ENCODE assay signal across 10 mouse cellular contexts in genomic region chr3:83895811-83896210, GRCm38 (mm10). TPM values are rescaled to one million over a fixed set of nuclear protein-coding genes. Genes with fewer than 3 reads are reported as not detected.
DNase-seq lines count a peak whose midpoint lies in the region; ATAC-seq and TF ChIP-seq lines count a peak whose summit lies in the region.
"Had no signal": no experiment of that assay in that cellular context is flagged by ENCODE, and none has a peak within 500 bp of the region (broad histone marks: within the 10 kb centered on the region; RNA-seq: fewer than 3 reads in every experiment).

No protein-coding gene starts in this region.

- H3K4me3 ChIP-seq in layer of hippocampus, adult 2 months, result no peak overlapping the region
- H3K4me3 ChIP-seq: erythroblast, embryonic 14.5 days; neural tube, embryonic 12.5 days had no signal

- TF ChIP-seq CTCF in layer of hippocampus, adult 2 months (conservative IDR thresholded peaks at IDR 0.05), result peak; percentile 57
- TF ChIP-seq CTCF in brain, embryonic 14.5 days (IDR thresholded peaks at IDR 0.05; ENCODE audit: borderline replicate concordance, extremely low read depth, insufficient read depth, insufficient read length), result peak; percentile 13; the same call in 1 of the 2 replicates

- no peak for ATAC-seq in megakaryocyte-erythroid progenitor cell, adult 5-6 weeks (replicated peaks; ENCODE audit: low FRiP score, low TSS enrichment, poor library complexity, severe bottlenecking)

- DNase-seq in layer of hippocampus, adult 2 months (ENCODE audit: low spot score in 2 of 2), result no peak
- DNase-seq in layer of hippocampus, postnatal 25 days (ENCODE audit: extremely low spot score in 1 of 2, low spot score in 1 of 2), result no peak
- peak; percentile 44 for DNase-seq in thymus, postnatal 4 days
- no peak for DNase-seq in thymus, postnatal 10 days (ENCODE audit: low spot score in 2 of 2)
- DNase-seq in brain, embryonic 14.5 days (ENCODE audit: low read depth), result no peak
- DNase-seq in MN1 (ENCODE audit: low spot score), result no peak
- DNase-seq: heart, postnatal 36 days had no signal

- no peak overlapping the region for H3K27ac ChIP-seq in layer of hippocampus, adult 2 months
- H3K27ac ChIP-seq: neural tube, embryonic 12.5 days had no signal

- TF ChIP-seq POLR2A in brain, embryonic 14.5 days (IDR thresholded peaks at IDR 0.05; ENCODE audit: borderline replicate concordance, extremely low read depth, insufficient read depth, insufficient read length, poor library complexity, severe bottlenecking), result no peak

RNA-seq across cellular contexts. Expression of gene Tlr2, which starts 54.2 kb away (rescaled TPM):
- total RNA-seq in layer of hippocampus, adult 2 months (2021), result under 1 TPM; 0.44 to 0.77 TPM
- total RNA-seq in layer of hippocampus, postnatal 25 days (2021), result under 1 TPM; 0.52 to 0.59 TPM
- polyA plus RNA-seq in brain, embryonic 14.5 days (2012; rRNA removed), result 0.44 and 0.67 TPM in 2 replicates
- total RNA-seq in megakaryocyte-erythroid progenitor cell, adult 5-6 weeks (2014; fragmentation: Nextera tagmentation), result not detected in 2 replicates
- 0.19 and 0.88 TPM in 2 replicates for total RNA-seq in megakaryocyte-erythroid progenitor cell, adult 5-6 weeks (2017)
- polyA plus RNA-seq: erythroblast, embryonic 14.5 days had no signal
